Mouse (Mus musculus) C3H10T1/2 (cell line): ENCODE results near the gene Ovol1. TPM values are rescaled to one million over a fixed set of nuclear protein-coding genes. Genes with fewer than 3 reads are reported as not detected.

Source experiments
- polyA plus RNA-seq, 2 experiments: library from polyadenylated mRNA; unstranded; fragments of >200 nt; fragmentation: generic; extraction: Trizol; gene quantifications; one replicate each; pipeline ENCODE4 v1.2.1; 2012; ENCODE audit warnings: missing spikeins in 2 of 2

Gene Ovol1
- polyA plus RNA-seq = under 1 TPM in 1 of 2 experiments, not detected in 1; 0.02 TPM

DNA sequence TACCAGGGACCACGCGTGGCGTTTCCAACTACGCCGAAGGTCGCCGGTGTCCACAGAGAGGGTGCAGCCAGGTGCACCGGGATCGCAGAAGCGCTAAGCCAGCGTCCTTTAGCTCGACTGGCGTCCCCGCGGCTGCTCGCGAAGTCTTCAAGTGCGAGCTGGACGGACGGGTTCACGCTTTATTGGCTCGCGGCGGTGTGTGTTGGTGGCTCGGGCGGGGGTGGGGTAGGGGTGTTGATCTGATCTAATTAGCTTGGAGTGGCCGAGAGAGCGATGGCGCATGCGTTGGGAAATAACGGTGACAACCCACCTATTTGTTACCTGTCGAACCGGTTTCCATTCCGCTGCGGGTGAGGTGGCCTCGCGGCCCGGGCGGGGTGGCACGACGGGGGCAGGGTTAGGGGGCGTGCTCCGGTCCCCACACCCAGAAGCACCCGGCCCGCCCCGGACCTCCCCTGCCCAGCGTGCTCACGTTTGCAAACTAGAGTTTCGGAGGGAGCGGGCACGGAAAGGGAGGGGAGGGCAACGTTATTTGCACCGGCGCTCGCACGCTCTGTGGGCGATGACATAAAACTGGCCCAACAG lies at the start of gene Ovol1:
Ovol1 (minus strand) TSS at position 190 of the 585 bp plus-strand sequence.

DNA sequence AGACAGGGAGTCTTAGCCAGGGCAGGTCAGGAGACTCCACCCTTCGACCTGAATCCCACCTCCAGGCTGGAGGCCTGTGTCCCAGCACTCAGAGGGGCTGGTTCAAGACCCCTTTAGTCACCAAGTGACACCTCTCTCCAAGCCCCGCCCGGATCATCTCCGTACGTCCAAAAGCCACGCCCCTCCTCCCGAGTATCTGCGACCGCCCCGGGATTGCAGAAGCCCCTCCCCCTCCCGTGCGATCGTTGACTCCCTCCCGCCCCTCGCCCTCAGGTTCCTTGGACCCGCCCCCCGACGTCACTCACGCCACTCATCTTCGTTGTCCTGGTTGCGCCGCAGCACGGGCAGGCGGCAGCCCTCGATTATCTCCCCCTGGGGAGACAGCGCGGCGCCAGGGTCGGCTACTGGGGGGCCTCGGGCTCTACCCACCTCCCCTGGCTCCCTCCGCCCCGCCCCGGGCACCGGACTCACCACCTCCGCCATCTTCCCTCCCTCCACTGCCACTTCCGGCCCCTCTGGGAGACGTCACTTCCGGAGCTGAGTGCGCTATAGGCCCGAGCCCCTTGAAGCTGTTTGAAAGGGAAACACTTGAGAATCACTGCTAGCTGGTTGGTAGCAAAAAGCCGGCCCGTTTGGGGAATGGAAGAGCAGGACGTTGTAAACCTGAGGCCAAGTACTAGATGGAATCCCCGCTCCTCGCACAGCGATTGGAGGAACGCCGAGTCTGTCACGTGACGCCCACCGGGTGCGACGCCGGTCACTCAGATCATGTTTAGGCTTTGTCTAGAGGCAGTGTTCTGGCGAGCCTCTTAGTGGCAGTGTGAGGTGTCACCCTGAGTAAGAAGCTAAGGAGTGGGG lies 49.3 kb upstream of the Ovol1 start, which contains the start of gene Kat5:
Kat5 (minus strand) TSS at position 691 of the 858 bp plus-strand sequence.

DNA sequence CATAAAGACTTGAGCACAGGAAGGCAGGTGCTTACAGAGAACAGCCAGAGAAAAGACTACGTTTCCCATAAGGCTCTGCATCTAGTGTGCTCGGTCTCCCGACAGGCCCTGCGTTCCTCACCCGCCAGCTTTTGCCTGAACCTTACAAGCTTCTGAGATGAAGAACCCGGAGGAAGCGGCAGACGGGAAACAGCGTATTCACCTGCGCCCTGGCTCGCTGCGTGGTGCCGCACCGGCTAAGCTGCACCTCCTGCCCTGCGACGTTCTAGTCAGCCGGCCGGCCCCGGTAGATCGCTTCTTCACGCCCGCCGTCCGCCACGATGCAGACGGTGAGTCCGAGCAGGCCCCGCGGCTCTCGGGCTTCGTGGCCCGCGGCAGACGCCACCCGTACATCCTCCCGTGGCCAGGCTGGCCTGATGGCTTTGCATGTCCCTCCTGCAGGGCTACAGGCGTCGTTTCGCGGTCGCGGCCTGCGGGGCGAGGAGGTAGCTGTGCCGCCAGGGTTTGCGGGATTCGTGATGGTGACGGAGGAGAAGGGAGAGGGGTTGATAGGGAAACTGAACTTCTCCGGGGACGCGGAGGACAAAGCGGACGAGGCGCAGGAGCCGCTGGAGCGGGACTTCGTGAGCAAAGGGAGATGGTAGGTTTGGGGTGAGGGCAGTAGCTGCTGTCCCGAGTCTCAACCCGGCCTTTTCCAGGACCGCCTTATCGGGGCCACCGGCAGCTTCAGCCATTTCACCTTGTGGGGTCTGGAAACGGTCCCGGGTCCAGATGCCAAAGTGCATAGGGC lies 41.5 kb upstream of the Ovol1 start, which contains the start of gene Rnaseh2c:
Rnaseh2c (plus strand) TSS at position 122 of the 790 bp plus-strand sequence.

DNA sequence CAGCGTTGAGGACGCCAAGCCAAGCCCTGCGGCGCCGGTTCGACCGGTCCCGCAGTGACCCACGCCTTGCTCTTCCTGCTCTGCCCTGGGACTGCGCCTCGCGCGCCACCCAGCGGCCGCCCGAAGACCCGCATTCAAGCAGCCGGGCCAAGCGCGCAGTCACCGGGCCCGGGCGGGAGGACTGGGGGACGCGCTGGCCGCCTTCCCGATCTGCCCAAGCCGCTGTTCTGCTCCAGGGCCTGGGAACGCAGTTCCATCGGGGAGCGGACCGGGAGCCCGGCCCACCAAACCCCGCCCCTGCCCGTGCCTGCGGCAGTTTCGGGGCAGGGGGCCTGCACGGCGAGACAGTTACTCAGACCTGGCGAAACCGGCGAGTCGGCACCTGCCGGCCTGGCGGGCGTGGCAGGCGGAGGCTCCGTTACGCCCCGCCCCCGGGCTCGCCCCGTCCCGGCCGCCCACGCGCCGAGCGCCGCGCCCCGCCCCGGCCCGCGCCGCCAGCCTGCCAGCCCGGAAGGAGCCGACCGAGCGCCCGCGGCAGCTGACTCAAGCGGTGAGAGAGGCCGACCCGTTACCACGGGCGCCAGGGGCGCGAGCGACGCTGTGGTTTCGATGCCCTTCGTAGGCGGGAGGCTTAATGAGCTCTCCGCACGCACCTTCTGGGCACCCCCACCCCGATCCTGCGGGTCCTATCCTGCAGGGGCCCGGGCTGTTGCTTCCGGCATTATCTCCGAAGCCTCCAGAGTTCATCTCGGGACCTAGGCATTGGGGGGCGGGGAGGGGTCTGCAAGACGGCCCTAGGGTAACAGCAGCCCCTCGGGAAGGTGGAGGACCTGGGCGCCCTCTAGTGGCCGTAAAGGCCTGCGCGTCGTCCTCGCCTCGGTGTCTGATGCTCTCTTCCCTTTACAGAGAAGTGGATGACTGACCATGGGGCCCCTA lies 7.4 kb upstream of the Ovol1 start, which contains the start of gene Ap5b1:
Ap5b1 (plus strand) TSS at position 492 of the 936 bp plus-strand sequence.

DNA sequence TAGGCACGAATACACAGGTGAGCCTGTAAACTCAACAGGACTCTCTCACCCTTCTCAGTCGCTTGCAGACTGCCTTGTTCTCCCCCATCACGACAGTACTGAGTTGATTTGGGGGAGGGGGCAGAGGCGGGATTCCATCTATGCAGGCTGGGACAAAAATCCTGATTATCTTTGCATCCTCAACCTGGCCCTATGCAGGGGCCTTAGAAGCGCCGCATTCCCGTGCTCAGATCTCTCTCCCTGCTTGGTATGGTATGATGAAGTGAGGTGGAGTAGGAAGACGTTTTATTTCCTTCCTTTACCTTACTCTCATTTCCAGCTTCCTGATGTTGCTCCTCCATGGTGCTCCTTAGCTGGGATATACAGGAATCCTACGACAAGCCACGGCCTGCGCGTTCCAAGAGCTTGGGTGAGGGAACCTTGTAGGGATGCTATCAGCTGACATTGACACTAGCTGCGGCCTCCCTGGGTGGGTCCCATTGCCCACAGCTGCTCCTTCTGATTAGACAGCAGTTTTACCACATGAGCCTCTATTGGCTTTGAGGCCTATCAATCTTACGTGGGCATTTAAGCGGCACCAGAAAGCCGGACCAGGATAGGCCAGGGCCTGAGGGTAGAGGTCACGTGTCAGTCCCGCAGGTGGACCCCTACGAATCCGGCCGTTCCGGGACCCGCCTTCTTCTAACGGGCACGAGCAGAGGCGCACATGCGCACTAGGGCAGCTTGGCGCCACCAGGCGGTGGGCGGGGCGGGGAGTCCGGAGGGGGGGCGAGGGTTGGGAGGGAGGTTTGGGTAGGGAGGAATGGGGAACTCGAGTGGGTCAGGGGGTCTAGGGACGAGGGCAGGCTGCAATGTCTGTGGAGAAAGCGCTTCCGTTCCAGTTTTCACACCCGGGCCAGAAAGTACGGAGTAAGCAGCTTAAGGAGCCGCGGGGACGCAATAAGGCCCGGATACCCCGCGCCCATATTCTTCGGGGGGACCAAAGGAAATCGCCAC lies 50.1 kb downstream of the Ovol1 start, which contains the start of gene Snx32:
Snx32 (minus strand) TSS at position 508 of the 996 bp plus-strand sequence.

DNA sequence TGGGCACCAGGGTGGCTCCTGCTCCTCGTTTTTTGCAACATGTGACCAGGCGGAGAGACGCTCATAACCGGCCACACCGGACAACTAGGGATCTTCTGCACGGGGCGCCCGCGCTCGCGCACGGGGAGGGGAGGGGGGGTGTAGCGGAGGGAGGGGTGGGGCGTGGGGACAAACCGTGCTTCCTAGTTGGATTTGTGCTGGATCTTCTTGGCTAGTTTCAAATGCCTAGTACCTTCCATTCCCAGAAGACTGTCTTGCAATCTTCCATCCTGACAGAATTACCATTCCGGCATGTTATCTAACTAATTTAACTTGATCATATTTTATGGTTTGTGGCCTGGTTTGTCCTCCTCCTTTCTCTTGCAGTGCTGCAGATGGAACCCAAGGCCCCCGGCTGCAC lies 56.8 kb downstream of the Ovol1 start, which contains the start of gene 1700020D05Rik:
1700020D05Rik (minus strand) TSS at position 101 of the 400 bp plus-strand sequence.

Other genes starting within 250 kb of the Ovol1 start
- under 1 TPM in 1 of 2 experiments, not detected in 1; 0.01 TPM for gene Catsper1, start 224.9 kb downstream of the Ovol1 start, polyA plus RNA-seq
- gene Cst6, start 211.1 kb downstream of the Ovol1 start, polyA plus RNA-seq = 10 to 100 TPM; 13.3 to 17.5 TPM
- 10 to 100 TPM; 19.7 to 31.1 TPM for gene Eif1ad, start 193.9 kb downstream of the Ovol1 start, polyA plus RNA-seq
- gene Banf1, start 193.5 kb downstream of the Ovol1 start, polyA plus RNA-seq = 100 to 1,000 TPM; 410 to 751 TPM
- gene Sart1, start 171.9 kb downstream of the Ovol1 start, polyA plus RNA-seq = 100 to 1,000 TPM in 1 of 2 experiments, 10 to 100 TPM in 1; 90.8 to 138 TPM
- gene Tsga10ip, start 158.1 kb downstream of the Ovol1 start, polyA plus RNA-seq = under 1 TPM; 0.15 to 0.57 TPM
- gene Drap1, start 135.7 kb downstream of the Ovol1 start, polyA plus RNA-seq = 100 to 1,000 TPM; 562 to 812 TPM
- 100 to 1,000 TPM; 130 to 150 TPM for gene AI837181, start 135.5 kb downstream of the Ovol1 start, polyA plus RNA-seq
- gene Fosl1, start 113.1 kb downstream of the Ovol1 start, polyA plus RNA-seq = 10 to 100 TPM; 12.6 to 75.6 TPM
- gene Ccdc85b, start 102.8 kb downstream of the Ovol1 start, polyA plus RNA-seq = 10 to 100 TPM; 19.1 to 30.2 TPM
- gene Fibp, start 100.0 kb downstream of the Ovol1 start, polyA plus RNA-seq = 10 to 100 TPM; 64.4 to 74.0 TPM
- gene Ctsw, start 92.1 kb downstream of the Ovol1 start, polyA plus RNA-seq = 1 to 10 TPM in 1 of 2 experiments, under 1 TPM in 1; 0.12 to 1.7 TPM
- gene Efemp2, start 86.7 kb downstream of the Ovol1 start, polyA plus RNA-seq = 100 to 1,000 TPM; 126 to 239 TPM
- 10 to 100 TPM; 60.9 to 64.0 TPM for gene Mus81, start 72.2 kb downstream of the Ovol1 start, polyA plus RNA-seq
- 1,000 to 10,000 TPM; 1,421 to 2,469 TPM for gene Cfl1, start 70.2 kb downstream of the Ovol1 start, polyA plus RNA-seq
- under 1 TPM; 0.05 to 0.50 TPM for gene 1700020D05Rik, start 56.9 kb downstream of the Ovol1 start, polyA plus RNA-seq
- 1 to 10 TPM; 1.8 to 8.4 TPM for gene Snx32, start 50.1 kb downstream of the Ovol1 start, polyA plus RNA-seq
- gene Ap5b1, start 7.4 kb upstream of the Ovol1 start, polyA plus RNA-seq = 1 to 10 TPM; 6.6 to 7.6 TPM
- gene Rnaseh2c, start 41.2 kb upstream of the Ovol1 start, polyA plus RNA-seq = 100 to 1,000 TPM; 102 to 285 TPM
- gene Kat5, start 49.6 kb upstream of the Ovol1 start, polyA plus RNA-seq = 10 to 100 TPM; 20.8 to 66.9 TPM
- gene Rela, start 76.8 kb upstream of the Ovol1 start, polyA plus RNA-seq = 10 to 100 TPM; 47.2 to 73.0 TPM
- gene Sipa1, start 103.1 kb upstream of the Ovol1 start, polyA plus RNA-seq = 10 to 100 TPM; 21.0 to 36.8 TPM
- 10 to 100 TPM; 11.6 to 19.5 TPM for gene Map3k11, start 128.1 kb upstream of the Ovol1 start, polyA plus RNA-seq
- 10 to 100 TPM; 16.2 to 56.0 TPM for gene Pcnx3, start 128.3 kb upstream of the Ovol1 start, polyA plus RNA-seq
- gene Kcnk7, start 143.7 kb upstream of the Ovol1 start, polyA plus RNA-seq = under 1 TPM; 0.02 to 0.18 TPM
- 10 to 100 TPM; 24.1 to 35.5 TPM for gene Ehbp1l1, start 165.7 kb upstream of the Ovol1 start, polyA plus RNA-seq
- gene Fam89b, start 169.0 kb upstream of the Ovol1 start, polyA plus RNA-seq = 100 to 1,000 TPM; 158 to 183 TPM
- 100 to 1,000 TPM; 107 to 343 TPM for gene Ltbp3, start 180.3 kb upstream of the Ovol1 start, polyA plus RNA-seq
- 10 to 100 TPM; 46.7 to 81.2 TPM for gene Scyl1, start 210.8 kb upstream of the Ovol1 start, polyA plus RNA-seq